Mouse (Mus musculus) bone marrow, adult 2 months (tissue): ENCODE results near the gene Igfbp2. TPM values are rescaled to one million over a fixed set of nuclear protein-coding genes. Genes with fewer than 3 reads are reported as not detected.

Source experiments
- H3K27ac ChIP-seq: fragments of 200-500 bp; 2 replicates; pipeline ENCODE4 v1.5.1; 2012; ENCODE audit warnings: low read depth, mild to moderate bottlenecking, control low read depth, inconsistent platforms, low read length; ENCODE audit not compliant: control insufficient read depth, poor library complexity, insufficient read depth
- H3K4me1 ChIP-seq: fragments of 200-500 bp; 2 replicates; pipeline ENCODE4 v1.6.1; 2011; ENCODE audit warnings: low read length; ENCODE audit not compliant: control insufficient read depth, insufficient read depth
- H3K4me3 ChIP-seq: fragments of 200-500 bp; replicated peaks from 2 replicates; pipeline ENCODE3; 2011; ENCODE audit warnings: mild to moderate bottlenecking, low read depth, low read length, control low read depth; ENCODE audit not compliant: control insufficient read depth
- CTCF ChIP-seq: fragments of 200-500 bp; IDR thresholded peaks from 2 replicates; pipeline ENCODE4 v1.5.1; 2011; ENCODE audit warnings: low read length, control low read depth; ENCODE audit not compliant: control insufficient read depth, insufficient read depth
- POLR2A ChIP-seq: fragments of 200-500 bp; IDR thresholded peaks from 2 replicates; pipeline ENCODE4 v1.6.1; 2011; ENCODE audit warnings: low read depth, mild to moderate bottlenecking, control low read depth, low read length, borderline replicate concordance; ENCODE audit not compliant: control insufficient read depth
- WGBS: fragments of 180-500 bp; shearing (Covaris S2); methylation state at CpG from one replicate; pipeline ENCODE4 v1.1.7; 2018; 5-methylcytosine and 5-hydroxymethylcytosine counted together
- polyA plus RNA-seq: library from polyadenylated mRNA; stranded (reverse); fragments of >200 nt; gene quantifications from 2 replicates; pipeline ENCODE4 v1.2.4, GENCODE M21; 2011; ENCODE audit warnings: low replicate concordance; ENCODE audit not compliant: missing spikeins, insufficient read depth, insufficient read length

The Igfbp2 gene
- polyA plus RNA-seq, 1 experiment, result 9.5 TPM

- no peak overlapping the region for H3K27ac ChIP-seq
- TF ChIP-seq CTCF (no peak), POLR2A (no peak)
- WGBS, result 60% methylated on average over 2 of the region's 2 CpGs
- no peaks in the 10 kb centered on the region for H3K4me1 ChIP-seq
- no peak overlapping the region for H3K4me3 ChIP-seq
Measured at GRCm38 (mm10) chr1:72861702-72862101, 37.4 kb downstream of the Igfbp2 start.

GRCm38 (mm10) chr1:72862248-72862647, 37.9 kb downstream of the Igfbp2 start:
- no peak for TF ChIP-seq POLR2A
- TF ChIP-seq CTCF, result no peak
- H3K27ac ChIP-seq, result no peak overlapping the region
- H3K4me1 ChIP-seq, result no peaks in the 10 kb centered on the region
- WGBS, result 88% methylated on average over 21 of the region's 21 CpGs
- no peak overlapping the region for H3K4me3 ChIP-seq

- WGBS, result 81% methylated on average over 8 of the region's 8 CpGs
Measured at GRCm38 (mm10) chr1:72863692-72864091, 39.4 kb downstream of the Igfbp2 start.

GRCm38 (mm10) chr1:72864272-72864671, 40.0 kb downstream of the Igfbp2 start:
- Histone ChIP-seq H3K27ac (no peak overlapping the region), H3K4me3 (no peak overlapping the region), H3K4me1 (no peaks in the 10 kb centered on the region)
- TF ChIP-seq POLR2A (no peak), CTCF (no peak)
- WGBS, result 79% methylated on average over 3 of the region's 3 CpGs

More at GRCm38 (mm10) chr1:72863692-72864091, 39.4 kb downstream of the Igfbp2 start:
- no peak for TF ChIP-seq POLR2A
- TF ChIP-seq CTCF, result no peak
- H3K4me1 ChIP-seq, result no peaks in the 10 kb centered on the region
- no peak overlapping the region for H3K4me3 ChIP-seq
- H3K27ac ChIP-seq, result no peak overlapping the region

GRCm38 (mm10) chr1:72865900-72866299, 41.6 kb downstream of the Igfbp2 start:
- 36% methylated on average over 6 of the region's 6 CpGs for WGBS
- Histone ChIP-seq H3K4me3 (no peak overlapping the region), H3K4me1 (no peaks in the 10 kb centered on the region)

DNA sequence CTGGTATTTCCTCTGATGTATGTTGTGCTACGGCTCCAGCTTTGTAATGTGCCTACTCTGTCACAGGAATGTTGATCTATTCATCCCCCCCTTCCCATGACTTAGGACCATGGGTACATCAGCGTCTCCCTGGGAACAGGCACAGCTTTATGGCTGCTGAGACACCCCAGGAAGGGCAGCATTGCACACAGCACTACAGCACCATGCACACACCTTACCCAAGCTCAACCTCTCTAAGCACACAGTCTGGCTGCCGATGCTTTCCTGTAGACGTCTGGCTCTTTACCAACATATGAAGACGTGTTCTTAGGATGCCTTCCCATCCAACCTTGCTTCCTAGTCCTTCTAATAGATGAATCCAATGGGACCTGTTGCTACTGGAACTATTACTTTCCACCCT, 42.1 kb downstream of the Igfbp2 start:
- TF ChIP-seq POLR2A (no peak), CTCF (no peak)
- no peak overlapping the region for H3K4me3 ChIP-seq
- no peak overlapping the region for H3K27ac ChIP-seq
- H3K4me1 ChIP-seq, result no peaks in the 10 kb centered on the region
- 82% methylated on average over 5 of the region's 5 CpGs for WGBS

More at GRCm38 (mm10) chr1:72865900-72866299, 41.6 kb downstream of the Igfbp2 start:
- TF ChIP-seq POLR2A (no peak), CTCF (peak; percentile 83)
- no peak overlapping the region for H3K27ac ChIP-seq

- Histone ChIP-seq H3K4me3 (no peak overlapping the region), H3K4me1 (no peaks in the 10 kb centered on the region)
- 74% methylated on average over 1 of the region's 1 CpGs for WGBS
Measured at GRCm38 (mm10) chr1:72867346-72867745, 43.0 kb downstream of the Igfbp2 start.

GRCm38 (mm10) chr1:72868429-72869215, 44.3 kb downstream of the Igfbp2 start:
- H3K4me1 ChIP-seq, result no peaks in the 10 kb centered on the region
- H3K27ac ChIP-seq, result no peak overlapping the region
- WGBS, result 20% methylated on average over 10 of the region's 10 CpGs
- H3K4me3 ChIP-seq, result no peak overlapping the region
- TF ChIP-seq POLR2A (no peak), CTCF (no peak)

More at GRCm38 (mm10) chr1:72867346-72867745, 43.0 kb downstream of the Igfbp2 start:
- TF ChIP-seq CTCF, result no peak
- H3K27ac ChIP-seq, result no peak overlapping the region

DNA sequence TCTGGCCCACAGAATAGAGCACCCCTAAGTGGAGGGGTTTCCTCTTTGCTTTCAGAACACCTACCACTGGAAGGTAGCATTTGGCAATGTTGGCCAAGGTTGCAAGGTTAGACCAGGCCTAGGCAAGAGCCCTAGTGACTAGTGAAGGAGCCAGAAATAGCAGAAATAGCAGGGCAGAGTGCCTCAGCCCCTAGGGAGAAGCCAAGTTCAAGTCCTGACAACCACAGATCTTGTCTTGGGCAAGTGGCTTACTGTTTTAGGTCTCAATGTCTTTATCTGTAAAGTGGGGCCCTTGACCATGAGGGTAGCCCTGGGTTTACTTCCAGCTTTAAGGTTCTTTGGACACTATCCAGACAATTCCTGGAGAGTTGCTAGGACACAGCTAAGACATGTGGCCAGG, 45.0 kb downstream of the Igfbp2 start:
- Histone ChIP-seq H3K4me1 (no peaks in the 10 kb centered on the region), H3K4me3 (no peak overlapping the region), H3K27ac (no peak overlapping the region)
- TF ChIP-seq CTCF (no peak), POLR2A (no peak)
